Mouse (Mus musculus): ENCODE results near the gene Zfp335.
"Not testable (repeated sequence)": the region's sequence is repeated elsewhere in the genome, so short reads cannot be mapped to it uniquely, and the experiment has no call there.

Zfp335 gene

DNA sequence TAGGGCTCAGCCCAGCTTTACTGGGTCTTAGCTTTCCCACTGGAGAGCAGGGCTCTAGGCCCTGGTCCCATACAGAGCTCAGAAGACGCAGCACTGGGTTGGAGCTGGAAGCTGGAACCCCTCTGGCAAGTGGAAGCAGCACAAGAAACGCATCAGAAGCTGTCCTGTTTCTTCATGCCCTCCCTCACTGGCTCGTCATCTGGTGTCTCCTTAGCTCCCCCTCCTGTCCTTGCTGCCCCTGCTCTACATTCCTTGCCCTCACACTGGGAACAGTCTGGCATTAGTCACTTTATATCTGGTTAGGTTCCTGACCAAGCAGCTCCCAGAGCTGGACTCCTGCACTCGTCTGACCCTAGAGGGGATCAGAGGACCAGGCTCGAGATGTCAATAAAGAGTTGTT is 17.5 kb downstream of the Zfp335 start:
- in situ Hi-C loops (cut with MboI, MseI), result no loop called here

DNA sequence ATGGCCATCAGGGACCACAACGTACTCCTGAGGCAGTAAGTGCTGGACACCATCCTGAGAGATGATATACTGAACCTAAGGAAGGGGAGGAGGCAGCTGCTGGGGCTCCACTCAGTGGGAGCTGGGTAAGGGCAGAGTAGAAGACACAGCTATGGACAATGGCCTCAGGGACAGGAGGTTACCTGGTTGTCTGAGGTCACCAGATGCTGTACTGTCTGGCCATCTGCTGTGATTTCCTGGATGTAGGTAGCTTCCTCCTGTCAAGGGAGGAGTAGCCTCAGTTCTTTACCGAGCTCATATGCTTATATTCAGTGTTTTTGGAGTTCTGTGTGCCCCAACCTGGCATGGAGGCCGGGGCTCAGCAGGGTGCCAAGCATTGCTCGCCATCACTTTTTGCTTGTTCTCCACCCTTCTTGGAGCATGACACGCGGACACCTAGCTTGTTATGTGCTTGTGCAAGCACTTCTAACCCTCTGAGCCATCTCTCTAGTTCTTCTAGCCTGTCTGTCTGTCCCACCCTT is 18.8 kb downstream of the Zfp335 start:
- in situ Hi-C loops (cut with MboI, MseI), result no loop called here

DNA sequence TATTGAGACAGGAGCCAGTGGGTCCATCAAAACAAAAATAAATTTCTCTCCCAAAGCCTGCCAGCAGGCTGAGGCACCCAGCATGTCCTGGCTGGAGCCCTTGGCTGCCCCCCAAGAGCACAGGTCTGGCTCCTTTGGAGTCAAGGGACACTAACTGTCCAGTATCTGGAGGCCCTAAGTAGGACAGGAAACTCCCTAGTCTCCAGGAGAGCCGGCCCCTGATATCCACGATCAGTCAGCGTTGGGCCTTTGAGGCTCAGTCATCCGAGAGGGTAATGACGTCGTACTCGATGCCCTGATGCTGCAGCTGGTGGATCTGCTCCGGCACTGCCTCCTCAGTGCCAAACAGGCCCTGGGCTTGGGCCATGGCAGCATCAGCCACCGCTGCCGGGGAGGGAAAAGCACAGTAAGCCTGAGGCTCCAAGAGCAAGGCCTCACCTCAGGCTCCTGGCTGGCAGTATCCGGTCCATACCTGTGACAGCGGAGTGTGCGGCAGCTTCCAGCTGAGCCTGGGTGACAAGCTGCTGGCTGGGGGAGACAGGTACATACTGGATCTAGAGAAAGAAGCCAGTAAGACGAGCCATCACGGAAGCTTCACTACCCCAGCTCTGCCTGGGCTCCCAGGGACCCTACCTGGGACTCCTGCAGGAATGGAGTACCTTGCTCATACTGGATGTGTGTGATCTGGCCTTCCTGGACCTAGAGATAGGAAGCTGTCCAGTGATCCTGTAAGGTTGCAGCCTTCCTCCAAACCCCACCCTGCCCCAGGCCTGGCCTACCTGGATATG is 19.5 kb downstream of the Zfp335 start:
- in situ Hi-C loops (cut with MboI, MseI), result no loop called here

DNA sequence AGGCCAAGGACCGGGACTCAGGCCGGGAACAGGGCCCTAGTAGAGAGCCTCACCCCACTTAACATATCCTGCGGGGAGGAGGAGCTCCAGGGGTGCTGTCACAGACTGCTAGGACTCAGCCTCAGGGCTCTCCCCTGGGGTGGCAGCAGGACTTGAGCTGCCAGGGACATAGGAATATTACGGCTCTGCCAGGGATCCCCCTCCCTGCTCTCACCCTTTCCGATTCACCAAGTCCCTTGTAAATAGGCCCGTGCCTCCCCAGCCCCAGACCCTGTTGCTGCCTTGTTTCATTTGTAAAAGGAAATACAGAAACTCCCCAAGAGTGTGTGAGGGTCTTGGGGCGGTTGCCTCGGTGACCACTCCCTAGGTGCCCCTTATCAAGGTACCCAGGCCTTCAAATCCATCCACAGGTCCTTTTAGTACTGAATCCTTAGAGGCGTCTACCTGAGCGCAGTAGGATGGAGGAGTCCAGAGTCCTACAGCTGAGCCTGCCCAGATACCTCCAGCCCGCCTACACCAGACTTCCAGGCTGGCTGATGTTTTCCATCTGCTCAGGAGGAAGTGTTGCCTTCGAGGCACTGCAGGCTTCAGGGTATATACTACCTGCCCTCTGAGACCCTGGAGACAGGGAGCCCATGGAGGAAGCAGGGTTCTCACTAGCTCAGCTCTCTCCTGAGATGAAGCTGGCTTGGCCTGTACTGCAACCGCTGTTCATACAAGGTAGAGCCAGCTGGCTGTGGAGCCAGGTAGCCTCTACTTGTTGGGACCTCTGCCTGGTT is 20.3 kb downstream of the Zfp335 start:
- in situ Hi-C loops (cut with MboI, MseI), result no loop called here

DNA sequence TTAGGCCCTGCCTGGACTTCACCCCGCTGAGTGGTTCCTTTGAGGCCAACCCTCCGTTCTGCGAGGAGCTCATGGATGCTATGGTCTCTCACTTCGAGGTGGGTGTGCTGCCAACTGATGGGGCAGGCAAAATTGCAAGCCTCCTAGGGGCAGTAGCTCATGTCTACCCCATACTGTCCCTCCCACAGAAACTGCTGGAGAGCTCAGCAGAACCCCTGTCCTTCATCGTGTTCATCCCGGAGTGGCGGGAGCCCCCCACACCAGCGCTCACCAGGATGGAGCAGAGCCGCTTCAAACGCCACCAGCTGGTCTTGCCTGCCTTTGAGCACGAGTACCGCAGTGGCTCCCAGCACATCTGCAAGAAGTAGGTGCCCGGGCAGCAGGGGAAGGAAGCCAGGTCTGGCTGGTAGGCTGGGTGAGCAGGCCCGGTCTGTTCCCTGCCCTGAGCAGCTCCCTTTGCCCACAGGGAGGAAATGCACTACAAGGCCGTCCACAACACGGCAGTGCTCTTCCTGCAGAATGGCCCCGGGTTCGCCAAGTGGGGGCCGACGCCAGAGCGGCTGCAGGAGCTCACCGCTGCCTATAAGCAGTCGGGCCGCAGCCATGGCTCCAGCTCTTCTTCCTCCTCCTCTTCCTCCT is 21.0 kb downstream of the Zfp335 start:
- in situ Hi-C loops (cut with MboI, MseI), result no loop called here

DNA sequence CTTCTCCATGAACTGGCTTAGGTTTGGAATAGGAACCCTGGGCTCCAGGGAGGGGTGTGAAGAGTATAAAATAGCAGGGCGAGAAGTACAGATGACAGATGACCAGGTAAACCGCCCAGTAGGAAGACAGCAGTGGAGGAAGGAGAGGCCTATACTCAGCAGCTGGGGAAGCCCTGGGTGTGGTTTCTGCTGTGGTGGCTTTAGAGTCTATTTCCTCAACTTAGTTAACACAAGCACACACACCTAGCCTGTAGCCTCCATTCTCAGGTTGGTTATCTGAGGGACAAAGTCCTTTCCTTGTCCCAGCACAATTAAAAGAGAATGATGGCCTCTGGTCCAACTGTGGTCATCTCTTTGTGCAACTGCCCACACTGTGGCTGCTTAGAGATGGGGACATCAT is 21.6 kb downstream of the Zfp335 start:
- in situ Hi-C loops (cut with MboI, MseI), result no loop called here

DNA sequence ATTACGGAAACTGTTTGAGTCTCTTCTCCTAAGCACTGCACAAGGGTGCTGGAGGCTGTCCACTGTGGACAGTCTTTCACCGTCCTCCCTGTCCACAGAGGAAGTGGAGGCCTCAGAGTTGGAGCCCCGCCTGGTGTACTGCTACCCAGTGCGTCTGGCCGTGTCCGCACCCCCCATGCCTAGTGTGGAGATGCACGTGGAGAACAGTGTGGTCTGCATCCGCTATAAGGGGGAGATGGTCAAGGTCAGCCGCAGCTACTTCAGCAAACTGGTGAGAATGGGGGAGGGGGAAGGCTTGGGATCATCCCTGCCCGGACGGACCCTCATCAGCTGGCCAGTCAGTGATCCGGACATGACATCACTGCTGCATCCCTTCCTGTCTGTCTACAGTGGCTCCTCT is 22.6 kb downstream of the Zfp335 start:
- in situ Hi-C loops (cut with MboI, MseI), result no loop called here

DNA sequence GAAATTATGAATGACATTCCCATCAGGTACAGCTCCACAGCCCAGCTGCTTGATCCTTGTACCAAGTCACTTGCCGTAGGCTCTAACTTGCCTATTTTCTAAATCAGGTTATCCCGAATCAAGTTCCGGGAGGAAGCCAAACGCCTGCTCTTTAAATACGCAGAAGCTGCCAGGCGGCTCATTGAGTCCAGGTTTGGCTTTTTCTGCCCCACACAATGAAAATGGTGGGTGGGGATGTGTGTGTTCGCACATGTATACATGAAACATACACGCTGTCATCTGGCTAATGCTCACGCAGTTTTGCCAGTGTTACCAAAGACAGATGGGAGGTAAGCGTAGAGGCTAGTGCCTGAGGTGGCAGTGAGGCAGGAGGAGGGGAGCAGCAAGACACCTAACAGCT is 24.9 kb downstream of the Zfp335 start:
- in situ Hi-C loops (cut with MboI, MseI), result no loop called here

DNA sequence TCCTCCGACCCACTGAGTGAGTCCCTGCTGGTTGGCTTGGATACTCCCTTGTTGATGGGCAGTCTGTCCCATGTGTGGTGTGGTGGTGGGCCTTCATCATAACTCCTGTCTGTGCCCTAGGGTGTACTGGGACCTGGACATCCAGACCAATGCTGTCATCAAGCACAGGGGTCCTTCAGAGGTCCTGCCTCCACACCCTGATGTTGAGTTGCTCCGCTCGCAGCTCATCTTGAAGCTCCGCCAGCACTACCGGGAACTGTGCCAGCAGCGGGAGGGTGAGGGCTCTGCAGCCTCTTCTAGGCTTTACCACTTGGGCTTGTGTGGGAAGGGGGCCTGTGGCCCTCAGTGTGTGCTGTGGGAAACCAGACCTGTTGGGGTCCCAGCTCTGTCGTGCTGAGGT is 25.8 kb downstream of the Zfp335 start:
- in situ Hi-C loops (cut with MboI, MseI), result no loop called here

DNA sequence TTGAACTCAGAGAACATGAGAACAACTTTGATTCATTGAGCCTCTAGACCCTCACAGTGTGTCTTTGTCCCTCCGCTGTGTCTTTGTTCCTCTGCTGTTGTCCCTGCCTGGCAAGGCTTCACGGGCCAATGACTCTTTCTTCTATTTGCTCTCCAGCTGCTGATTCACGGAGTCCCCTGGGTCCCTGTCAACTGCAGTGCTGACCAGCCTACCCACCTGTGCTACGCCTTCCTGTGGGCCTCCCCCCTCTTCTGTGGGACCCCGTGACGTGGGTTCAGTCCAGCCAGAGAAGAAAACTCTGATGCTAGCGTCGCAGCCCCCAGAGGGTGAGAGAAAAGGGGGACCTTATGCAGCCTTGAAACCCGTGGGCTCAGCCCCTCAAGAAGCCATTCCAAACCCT is 28.9 kb downstream of the Zfp335 start:
- in situ Hi-C loops (cut with MboI, MseI), result no loop called here

DNA sequence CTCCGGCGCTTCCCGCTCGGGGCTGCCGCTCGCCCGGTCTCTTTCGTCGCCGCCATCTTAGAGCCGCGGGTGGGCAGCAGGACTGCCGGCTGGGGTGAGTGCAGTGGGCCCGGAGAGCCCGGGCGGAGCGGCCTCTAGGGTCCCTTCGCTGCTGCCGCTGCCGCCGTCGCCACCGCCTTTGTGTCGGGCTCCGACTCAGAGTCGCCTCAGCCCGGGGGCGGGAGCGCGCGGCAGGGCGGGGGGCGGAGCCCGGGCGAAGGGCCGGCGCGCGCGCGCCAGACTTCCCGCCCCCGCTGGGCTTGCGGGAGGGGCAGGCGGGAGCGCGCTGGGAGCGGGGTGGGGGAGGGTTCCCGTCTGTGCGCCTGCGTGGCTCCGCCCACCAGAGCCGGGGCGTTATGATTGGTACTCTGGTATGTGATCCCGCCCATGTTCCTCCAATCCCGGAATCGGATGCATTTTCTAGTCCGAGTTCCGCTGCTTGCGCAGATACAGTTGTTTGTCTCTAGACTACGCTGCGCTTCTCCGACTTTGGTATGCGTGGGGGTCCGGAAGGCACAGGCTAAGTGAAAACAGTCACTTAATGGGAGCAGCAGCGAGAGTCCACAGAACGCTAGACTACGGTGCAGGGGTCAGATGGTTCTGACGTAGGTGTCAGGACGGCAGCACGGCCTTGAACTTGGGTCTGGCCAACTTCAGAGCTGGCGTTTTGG is 31.8 kb downstream of the Zfp335 start:
- in situ Hi-C loops (cut with MboI, MseI), result no loop called here

DNA sequence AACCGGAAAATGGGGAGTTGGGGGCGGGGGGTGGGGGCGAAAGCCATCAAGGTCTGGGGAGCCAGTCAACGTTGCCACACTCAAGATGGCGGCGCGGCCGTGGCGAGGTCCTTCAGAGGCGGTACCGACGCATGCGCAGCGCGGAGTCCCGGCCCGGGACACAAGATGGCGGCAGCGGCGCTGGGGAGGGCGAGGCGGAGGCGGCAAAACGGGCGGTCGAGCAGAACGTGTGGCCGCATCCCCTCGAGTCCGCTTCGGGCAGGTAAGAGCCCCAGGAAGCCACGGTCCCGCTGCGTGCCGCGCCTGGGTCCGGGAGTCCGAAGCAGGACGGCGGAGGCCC is 32.4 kb downstream of the Zfp335 start, which contains the start of gene Pcif1:
TSS of gene Pcif1 (plus strand) at position 77 of the 340 bp plus-strand sequence.
- in situ Hi-C loops (cut with MboI, MseI), result no loop called here

DNA sequence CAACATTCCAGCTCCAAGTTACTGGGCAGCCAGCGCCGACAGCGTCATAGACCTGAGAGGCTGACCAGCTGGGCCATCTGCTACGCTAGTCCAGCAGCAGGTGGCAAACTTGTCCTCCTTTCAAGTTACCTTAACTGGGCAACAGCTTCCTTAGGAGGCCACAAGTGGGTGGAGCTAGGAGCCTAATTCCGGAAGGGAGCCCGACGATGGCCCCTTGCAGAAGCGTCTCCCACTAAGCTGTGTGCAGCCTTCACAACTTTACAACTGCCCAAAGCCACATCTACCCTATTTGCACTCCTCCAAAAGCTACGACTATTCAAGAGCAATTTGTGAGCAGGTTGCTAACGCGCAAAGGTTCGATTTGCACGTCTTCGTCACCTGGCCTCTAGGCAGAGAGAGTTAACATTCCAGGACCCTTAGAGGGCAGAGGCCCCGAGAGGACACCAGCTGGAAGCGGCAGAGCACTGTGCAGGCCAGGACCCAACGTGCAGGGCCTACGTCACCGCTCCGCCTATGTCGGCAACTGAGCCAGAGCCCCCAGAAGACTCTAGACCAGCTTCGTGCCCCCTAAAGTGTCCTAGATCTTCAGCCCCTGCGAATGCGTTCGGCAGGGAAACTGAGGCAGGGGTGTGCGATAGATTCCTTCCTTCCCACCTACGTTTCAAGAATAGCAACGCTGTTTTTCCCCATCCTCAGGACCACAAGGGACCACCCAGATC is 32.9 kb downstream of the Zfp335 start:
- in situ Hi-C loops (cut with MboI, MseI), result no loop called here

DNA sequence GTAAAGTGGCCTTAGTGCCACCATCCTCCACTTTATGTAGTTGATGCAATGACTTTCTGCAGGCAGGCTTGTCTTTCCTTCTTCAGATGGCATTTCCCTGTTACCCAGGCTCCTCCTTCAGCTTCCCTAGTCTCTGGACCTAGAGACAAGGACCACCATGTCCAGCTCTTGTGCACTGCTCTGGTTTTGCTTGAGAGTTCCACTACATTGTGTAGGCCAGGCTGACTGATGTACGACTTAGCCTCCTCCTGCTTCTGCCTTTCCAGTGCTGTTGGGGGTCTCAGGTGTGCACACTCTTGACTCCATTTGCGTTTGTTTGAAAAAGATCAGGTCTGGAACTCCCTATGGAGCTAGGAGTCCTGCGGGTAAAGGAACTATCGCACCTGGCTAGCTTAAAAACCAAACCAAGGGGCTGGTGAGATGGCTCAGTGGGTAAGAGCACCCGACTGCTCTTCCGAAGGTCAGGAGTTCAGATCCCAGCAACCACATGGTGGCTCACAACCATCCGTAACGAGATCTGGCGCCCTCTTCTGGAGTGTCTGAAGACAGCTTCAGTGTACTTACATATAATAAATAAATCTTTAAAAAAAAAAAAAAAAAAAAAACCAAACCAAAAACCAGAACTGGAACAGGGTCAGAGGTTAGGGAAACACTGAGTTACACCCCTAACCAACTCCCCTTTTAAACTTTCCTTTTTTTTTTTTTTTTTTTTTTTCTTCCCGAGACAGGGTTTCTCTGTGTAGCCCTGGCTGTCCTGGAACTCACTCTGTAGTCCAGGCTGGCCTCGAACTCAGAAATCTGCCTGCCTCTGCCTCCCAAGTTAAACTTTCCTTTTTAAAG is 34.0 kb downstream of the Zfp335 start:
- in situ Hi-C loops (cut with MboI, MseI), result not testable (repeated sequence)

DNA sequence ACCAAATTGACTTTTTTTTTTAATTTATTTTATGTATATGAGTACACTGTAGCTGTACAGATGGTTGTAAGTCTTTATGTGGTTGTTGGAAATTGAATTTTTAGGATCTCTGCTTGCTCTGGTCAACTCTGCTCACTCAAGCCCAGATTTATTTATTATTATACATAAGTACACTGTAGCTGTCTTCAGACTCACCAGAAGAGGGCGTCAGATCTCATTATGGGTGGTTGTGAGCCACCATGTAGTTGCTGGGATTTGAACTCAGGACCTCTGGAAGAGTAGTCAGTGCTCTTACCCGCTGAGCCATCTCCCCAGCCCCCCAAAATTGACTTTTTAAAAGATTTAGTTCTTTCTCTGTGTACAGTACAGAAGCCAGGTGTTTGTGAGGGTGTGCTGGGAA is 35.9 kb downstream of the Zfp335 start:
- in situ Hi-C loops (cut with MboI, MseI), result not testable (repeated sequence)

DNA sequence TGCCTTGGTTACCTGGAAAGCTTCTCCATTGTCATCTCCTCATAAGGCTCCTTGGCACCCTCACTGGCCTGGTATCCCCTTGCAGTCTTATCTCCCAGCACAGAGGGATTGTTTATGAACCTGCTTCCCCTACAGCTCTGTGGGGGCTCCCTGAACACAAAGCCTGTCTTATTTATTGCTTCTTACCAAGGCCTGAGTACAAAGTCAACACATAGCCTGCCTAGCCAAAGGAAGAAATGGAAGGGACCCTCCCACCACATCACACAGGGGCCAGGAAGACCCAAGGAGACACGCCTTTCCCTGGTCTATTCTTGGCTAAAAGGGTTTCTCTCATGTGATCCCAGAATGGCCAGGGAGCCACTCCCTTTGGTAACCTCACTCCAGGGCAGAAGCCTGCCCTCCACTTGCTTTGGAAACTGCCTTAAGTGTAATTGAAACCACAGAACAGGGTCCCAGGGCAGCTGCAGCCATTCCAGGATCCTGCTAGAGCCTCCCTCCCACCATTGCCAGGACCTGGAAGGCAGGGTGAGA is 37.3 kb downstream of the Zfp335 start:
- in situ Hi-C loops (cut with MboI, MseI), result no loop called here

DNA sequence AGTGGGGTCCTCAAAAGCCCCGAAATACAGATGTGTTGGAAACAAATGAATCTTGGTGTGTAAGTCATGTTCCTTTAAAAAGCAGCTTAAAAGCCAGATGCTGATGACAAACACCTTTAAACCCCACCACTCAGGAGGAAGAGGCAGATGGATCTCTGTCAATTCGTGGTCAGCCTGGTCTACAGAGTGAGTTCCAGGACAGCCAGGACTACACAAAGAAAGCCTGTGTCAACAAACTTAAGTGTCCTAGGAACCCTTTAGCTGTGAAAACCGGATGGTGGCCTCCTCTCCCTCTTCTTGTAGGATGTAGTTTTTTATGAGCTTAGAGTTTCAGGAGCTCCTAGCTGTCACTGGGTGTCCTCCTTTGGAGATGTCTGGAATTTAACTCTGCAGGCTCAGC is 37.9 kb downstream of the Zfp335 start:
- in situ Hi-C loops (cut with MboI, MseI), result no loop called here

DNA sequence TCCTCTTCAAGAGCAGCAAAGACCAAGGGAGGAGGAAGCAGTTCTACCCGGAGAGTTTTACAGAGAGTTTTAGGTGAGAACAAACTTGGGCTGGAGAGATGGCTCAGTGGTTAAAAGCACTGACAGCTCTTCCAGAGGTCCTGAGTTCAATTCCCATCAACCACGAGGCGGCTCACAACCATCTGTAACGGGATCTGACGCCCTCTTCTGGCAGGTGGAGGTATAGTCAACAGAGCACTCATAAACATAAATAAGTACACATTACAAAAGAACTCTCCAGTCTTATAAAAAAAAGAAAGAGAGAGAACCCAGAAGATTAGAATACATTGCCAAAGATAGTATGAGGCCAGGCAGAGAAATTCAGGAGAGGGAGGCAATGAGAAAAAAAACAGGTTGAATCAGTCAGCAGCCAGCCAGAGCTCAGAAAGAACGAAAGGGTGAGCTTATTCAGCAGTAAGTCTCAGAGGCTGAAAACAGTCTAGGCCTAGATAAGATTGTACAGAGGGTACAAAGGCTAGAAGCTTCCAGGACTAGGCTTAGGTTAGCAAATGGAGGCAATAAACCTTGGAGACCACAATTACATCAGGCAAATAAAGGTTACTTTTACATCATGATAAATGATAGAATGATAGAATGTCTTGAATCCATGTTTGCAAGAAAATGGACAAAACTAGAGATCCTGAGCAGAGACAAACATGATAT is 39.8 kb downstream of the Zfp335 start:
- in situ Hi-C loops (cut with MboI, MseI), result no loop called here

DNA sequence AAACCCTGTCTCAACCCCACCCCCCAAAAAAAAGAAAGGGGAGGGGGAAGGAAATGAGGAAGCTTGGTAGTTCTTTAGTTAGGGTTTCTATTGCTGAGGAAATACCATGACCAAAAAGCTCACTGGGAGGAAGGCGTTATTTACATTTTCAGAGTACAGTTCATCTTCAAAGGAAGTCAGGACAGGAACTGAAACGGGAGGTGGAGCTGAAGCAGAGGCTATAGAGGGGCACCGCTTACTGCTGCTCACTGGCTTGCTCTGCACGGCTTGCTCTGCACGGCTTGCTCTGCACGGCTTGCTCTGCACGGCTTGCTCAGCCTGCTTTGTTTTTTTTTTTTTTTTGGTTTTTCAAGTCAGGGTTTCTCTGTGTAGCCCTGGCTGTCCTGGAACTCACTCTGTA is 43.1 kb downstream of the Zfp335 start:
- in situ Hi-C loops (cut with MboI, MseI), result no loop called here

Measured in T-helper 1 cell (primary cell).